Comparison of ENCODE assay signal across 11 mouse cellular contexts in genomic region chr9:62365326-62366080, GRCm38 (mm10). TPM values are rescaled to one million over a fixed set of nuclear protein-coding genes. Genes with fewer than 3 reads are reported as not detected.
DNase-seq lines count a peak whose midpoint lies in the region; ATAC-seq and TF ChIP-seq lines count a peak whose summit lies in the region.
"Had no signal": no experiment of that assay in that cellular context is flagged by ENCODE, and none has a peak within 500 bp of the region (broad histone marks: within the 10 kb centered on the region; RNA-seq: fewer than 3 reads in every experiment).

No protein-coding gene starts in this region.

- no peak overlapping the region for H3K9ac ChIP-seq in heart, adult 2 months (ENCODE audit: low read depth, low read length)
- H3K9ac ChIP-seq in heart, embryonic 11.5 days (ENCODE audit: low read depth, low read length): no peak overlapping the region
- peak overlapping the region; percentile 52 for H3K9ac ChIP-seq in liver, embryonic 13.5 days
- no peak overlapping the region for H3K9ac ChIP-seq in liver, embryonic 11.5 days (ENCODE audit: low read depth, low read length)
- H3K9ac ChIP-seq: limb, embryonic 12.5 days had no signal

- no peak overlapping the region for H3K4me2 ChIP-seq in heart, embryonic 11.5 days
- H3K4me2 ChIP-seq in liver, embryonic 13.5 days: peak overlapping the region; percentile 27
- no peak overlapping the region for H3K4me2 ChIP-seq in liver, embryonic 11.5 days
- H3K4me2 ChIP-seq: limb, embryonic 12.5 days had no signal

- intact Hi-C loops in heart, adult 2 months (cut with DNase I): no loop called here

- DNase-seq in heart, adult 2 months: no peak
- DNase-seq in liver, embryonic 13.5 days: no peak
- no peak for DNase-seq in liver, embryonic 11.5 days (ENCODE audit: low spot score)
- DNase-seq in kidney, postnatal 25 days: peak; percentile 65 to 66
- no peak for DNase-seq in left cerebral cortex, adult 8-10 months (ENCODE audit: low spot score in 2 of 2)
- DNase-seq: gastrocnemius, postnatal 25 days had no signal

- H3K27ac ChIP-seq in heart, adult 2 months: peak overlapping the region; percentile 85
- H3K27ac ChIP-seq in heart, embryonic 11.5 days (ENCODE audit: low read depth, low read length): no peak overlapping the region
- H3K27ac ChIP-seq in liver, embryonic 13.5 days: peak overlapping the region; percentile 74; the same call in 1 of the 2 replicates
- H3K27ac ChIP-seq in liver, embryonic 11.5 days (ENCODE audit: low read depth, low read length): no peak overlapping the region
- peak overlapping the region; percentile 39 for H3K27ac ChIP-seq in brown adipose tissue, adult 24 weeks (replicated peaks; ENCODE audit: low read depth, low read length)

- TF ChIP-seq EP300 in heart, adult 2 months (IDR thresholded peaks at IDR 0.05; ENCODE audit: insufficient read depth, low read depth, low read length): no peak

- H3K27me3 ChIP-seq in heart, adult 2 months (ENCODE audit: control insufficient read depth, insufficient read depth, low read length): no peaks in the 10 kb centered on the region
- no peaks in the 10 kb centered on the region for H3K27me3 ChIP-seq in heart, embryonic 11.5 days (ENCODE audit: control insufficient read depth, insufficient read depth, low read length)
- H3K27me3 ChIP-seq in liver, embryonic 13.5 days: no peaks in the 10 kb centered on the region
- no peaks in the 10 kb centered on the region for H3K27me3 ChIP-seq in liver, embryonic 11.5 days (replicated peaks; ENCODE audit: control insufficient read depth, insufficient read depth, low read length)
- H3K27me3 ChIP-seq: limb, embryonic 12.5 days had no signal

- peaks cover 59% of the 10 kb centered on the region for H3K4me1 ChIP-seq in heart, adult 2 months (ENCODE audit: control insufficient read depth, insufficient read depth, low read length)
- peaks cover 96% of the 10 kb centered on the region for H3K4me1 ChIP-seq in heart, embryonic 11.5 days (ENCODE audit: control insufficient read depth, insufficient read depth, low read length)
- H3K4me1 ChIP-seq in liver, embryonic 13.5 days (replicated peaks): peaks cover 100% of the 10 kb centered on the region
- peaks cover 99% of the 10 kb centered on the region for H3K4me1 ChIP-seq in liver, embryonic 11.5 days (replicated peaks; ENCODE audit: control insufficient read depth, insufficient read depth, low read length)
- peaks cover 80% of the 10 kb centered on the region for H3K4me1 ChIP-seq in brown adipose tissue, adult 24 weeks (ENCODE audit: control insufficient read depth, insufficient read depth, insufficient read length, low read length)

- no peak for TF ChIP-seq CTCF in heart, adult 2 months (IDR thresholded peaks at IDR 0.05)

- H3K79me2 ChIP-seq in heart, adult 2 months (replicated peaks; ENCODE audit: control insufficient read depth, insufficient read depth, low read length): peaks cover 3% of the 10 kb centered on the region

- TF ChIP-seq POLR2A in heart, adult 2 months (IDR thresholded peaks at IDR 0.05; ENCODE audit: insufficient read depth, low read depth, low read length): no peak

- no peak overlapping the region for H3K4me3 ChIP-seq in heart, adult 2 months
- no peak overlapping the region for H3K4me3 ChIP-seq in heart, embryonic 11.5 days (ENCODE audit: low read depth, low read length)
- H3K4me3 ChIP-seq in liver, embryonic 13.5 days (replicated peaks): no peak overlapping the region
- no peak overlapping the region for H3K4me3 ChIP-seq in liver, embryonic 11.5 days (ENCODE audit: low read depth, low read length)
- no peak overlapping the region for H3K4me3 ChIP-seq in brown adipose tissue, adult 24 weeks (ENCODE audit: insufficient read depth, low read depth, low read length)
- H3K4me3 ChIP-seq: limb, embryonic 12.5 days had no signal

- no peaks in the 10 kb centered on the region for H3K9me3 ChIP-seq in heart, embryonic 11.5 days (replicated peaks; ENCODE audit: control insufficient read depth, low read length)
- H3K9me3 ChIP-seq in liver, embryonic 13.5 days (replicated peaks): no peaks in the 10 kb centered on the region
- no peaks in the 10 kb centered on the region for H3K9me3 ChIP-seq in liver, embryonic 11.5 days (ENCODE audit: control insufficient read depth, low read length)
- H3K9me3 ChIP-seq: limb, embryonic 12.5 days had no signal

- no peak for ATAC-seq in heart, embryonic 11.5 days (replicated peaks; ENCODE audit: insufficient number of reproducible peaks, low FRiP score, low TSS enrichment)
- no peak for ATAC-seq in liver, embryonic 13.5 days (ENCODE audit: low read depth)
- no peak for ATAC-seq in liver, embryonic 11.5 days (replicated peaks; ENCODE audit: low FRiP score)
- ATAC-seq: intestine, postnatal 0 days; midbrain, embryonic 16.5 days had no signal

- H3K36me3 ChIP-seq in heart, adult 2 months (ENCODE audit: control insufficient read depth, insufficient read depth, low read length): peaks cover 9% of the 10 kb centered on the region
- H3K36me3 ChIP-seq in heart, embryonic 11.5 days (ENCODE audit: control insufficient read depth, insufficient read depth, low read length): no peaks in the 10 kb centered on the region
- H3K36me3 ChIP-seq in liver, embryonic 13.5 days: peaks cover 8% of the 10 kb centered on the region; the same call in 1 of the 2 replicates
- H3K36me3 ChIP-seq in liver, embryonic 11.5 days (ENCODE audit: control insufficient read depth, insufficient read depth, low read length): no peaks in the 10 kb centered on the region

- 38% methylated on average over 8 of the region's 8 CpGs for WGBS in heart, adult 2 months
- WGBS in heart, embryonic 11.5 days (ENCODE audit: insufficient replicate concordance): 71% methylated on average over 8 of the region's 8 CpGs
- WGBS in liver, embryonic 13.5 days (ENCODE audit: insufficient replicate concordance): 55% methylated on average over 8 of the region's 8 CpGs
- 65% methylated on average over 8 of the region's 8 CpGs for WGBS in liver, embryonic 11.5 days

RNA-seq across cellular contexts. Expression of gene Anp32a, which starts 24.4 kb away (rescaled TPM):
- 100 to 1,000 TPM; 189 to 204 TPM for total RNA-seq in heart, adult 2 months (2021)
- 28.8 and 68.2 TPM in 2 replicates for polyA plus RNA-seq in heart, adult 2 months (2012; rRNA removed)
- 108 and 120 TPM in 2 replicates for polyA plus RNA-seq in heart, embryonic 11.5 days (2014; fragmentation: Nextera tagmentation; extraction: Ambion mirVana)
- 102 and 117 TPM in 2 replicates for polyA plus RNA-seq in liver, embryonic 13.5 days (2015; fragmentation: Nextera tagmentation; extraction: Ambion mirVana)
- polyA plus RNA-seq in liver, embryonic 11.5 days (2014; fragmentation: Nextera tagmentation; extraction: Ambion mirVana): 107 and 112 TPM in 2 replicates
- polyA plus RNA-seq in brown adipose tissue, adult 24 weeks (2012; ENCODE audit: insufficient read depth, insufficient read length, missing spikeins): 578 and 694 TPM in 2 replicates
- total RNA-seq in left cerebral cortex, adult 8-10 months (2022): 100 to 1,000 TPM; 280 to 364 (median 327) TPM

Comparison
In these comparisons a context has a peak if more than half of its experiments do, and no peak if none do; other contexts are left out.
1. H3K27ac ChIP-seq: peak in heart, adult 2 months (single experiment), liver, embryonic 13.5 days (single experiment) and brown adipose tissue, adult 24 weeks (single experiment); none in heart, embryonic 11.5 days (single experiment) and liver, embryonic 11.5 days (single experiment).
2. DNase-seq: peak in kidney, postnatal 25 days (2 of 2); none in heart, adult 2 months (0 of 2), liver, embryonic 13.5 days (single experiment), liver, embryonic 11.5 days (single experiment) and left cerebral cortex, adult 8-10 months (0 of 2).